Mouse (Mus musculus): ENCODE results near the gene Tsc2. TPM values are rescaled to one million over a fixed set of nuclear protein-coding genes. Genes with fewer than 3 reads are reported as not detected.
A peak's percentile ranks its signal among the peaks of the same experiment; 100 is the strongest.

Gene Tsc2
- polyA plus RNA-seq, 1 experiment from 2014 or later: 25.8 TPM

DNA sequence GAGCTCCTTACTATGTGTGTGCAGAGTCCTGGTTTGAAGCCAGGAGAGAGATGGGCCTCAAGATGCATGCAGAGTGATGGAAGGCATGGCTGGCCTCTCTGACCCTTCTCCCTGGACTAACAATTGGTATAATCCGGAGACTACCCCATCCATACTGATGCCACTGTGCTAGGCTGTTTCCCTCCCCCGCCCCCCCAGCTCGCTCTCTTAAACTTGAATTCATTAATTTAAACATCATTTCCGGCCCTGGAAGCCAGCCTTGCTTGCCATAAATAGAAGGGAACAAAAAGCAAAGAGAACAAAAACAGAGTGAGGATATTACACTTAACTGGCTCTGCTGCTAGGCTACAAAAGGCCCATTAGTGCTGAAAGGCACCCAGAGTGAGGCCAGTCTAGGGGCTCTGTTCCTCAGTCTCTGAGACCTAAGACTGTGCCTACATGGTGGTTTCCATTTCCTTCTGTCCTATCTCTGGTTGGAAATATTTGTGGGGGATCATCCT lies 73.8 kb downstream of the Tsc2 start:
- ATAC-seq: peak; percentile 39; the same call in 1 of the 2 replicates
- H3K36me3 ChIP-seq (ENCODE audit: control insufficient read depth, insufficient read depth): no peaks in the 10 kb centered on the region
- WGBS: 61% methylated on average over 4 of the region's 4 CpGs
- H3K4me1 ChIP-seq (replicated peaks; ENCODE audit: control insufficient read depth, insufficient read depth, low read length): no peaks in the 10 kb centered on the region
- no peak overlapping the region for H3K4me3 ChIP-seq (ENCODE audit: low read depth, low read length)
- TF ChIP-seq CTCF (IDR thresholded peaks at IDR 0.05; ENCODE audit: low read depth): no peak
- H3K27ac ChIP-seq (ENCODE audit: low read depth, low read length): peak overlapping the region; percentile 76
- H3K4me2 ChIP-seq (replicated peaks; ENCODE audit: low read depth): no peak overlapping the region
- H3K27me3 ChIP-seq (replicated peaks; ENCODE audit: control insufficient read depth, insufficient read depth, low read length): no peaks in the 10 kb centered on the region
- H3K9me3 ChIP-seq (ENCODE audit: control insufficient read depth): no peaks in the 10 kb centered on the region
- no peak overlapping the region for H3K9ac ChIP-seq (ENCODE audit: low read depth, low read length)

DNA sequence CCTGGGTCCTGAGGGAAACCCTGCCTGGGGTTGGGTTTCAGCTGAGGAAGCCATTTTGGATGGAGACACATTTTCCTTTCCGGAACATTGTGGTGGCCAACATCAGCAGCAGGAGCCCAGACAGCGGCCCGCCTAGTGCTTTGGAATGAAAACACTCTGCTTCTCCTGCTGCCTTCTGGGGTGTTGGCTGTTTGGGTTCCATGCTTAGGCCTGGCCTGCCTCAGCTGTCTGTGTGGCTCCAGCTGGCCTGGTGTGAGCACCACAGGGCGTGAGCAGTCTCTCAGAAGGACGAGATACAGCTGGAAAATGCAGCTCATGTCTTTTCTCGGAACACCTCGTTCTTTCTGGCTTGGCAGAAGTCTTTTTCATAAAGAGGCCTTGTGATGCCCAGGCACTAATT lies 75.3 kb downstream of the Tsc2 start:
- no peak overlapping the region for H3K27ac ChIP-seq (ENCODE audit: low read depth, low read length)
- H3K27me3 ChIP-seq (replicated peaks; ENCODE audit: control insufficient read depth, insufficient read depth, low read length): no peaks in the 10 kb centered on the region
- no peak overlapping the region for H3K4me3 ChIP-seq (ENCODE audit: low read depth, low read length)
- no peak overlapping the region for H3K4me2 ChIP-seq (replicated peaks; ENCODE audit: low read depth)
- no peak for ATAC-seq
- no peaks in the 10 kb centered on the region for H3K36me3 ChIP-seq (ENCODE audit: control insufficient read depth, insufficient read depth)
- H3K4me1 ChIP-seq (replicated peaks; ENCODE audit: control insufficient read depth, insufficient read depth, low read length): no peaks in the 10 kb centered on the region
- no peak overlapping the region for H3K9ac ChIP-seq (ENCODE audit: low read depth, low read length)
- WGBS: 70% methylated on average over 7 of the region's 7 CpGs
- no peaks in the 10 kb centered on the region for H3K9me3 ChIP-seq (ENCODE audit: control insufficient read depth)
- TF ChIP-seq CTCF (IDR thresholded peaks at IDR 0.05; ENCODE audit: low read depth): no peak

- H3K36me3 ChIP-seq (ENCODE audit: control insufficient read depth, insufficient read depth): no peaks in the 10 kb centered on the region
- H3K9me3 ChIP-seq (ENCODE audit: control insufficient read depth): no peaks in the 10 kb centered on the region
- 62% methylated on average over 3 of the region's 3 CpGs for WGBS
- peak overlapping the region; percentile 92 for H3K4me2 ChIP-seq (replicated peaks; ENCODE audit: low read depth)
- no peaks in the 10 kb centered on the region for H3K27me3 ChIP-seq (replicated peaks; ENCODE audit: control insufficient read depth, insufficient read depth, low read length)
- no peak overlapping the region for H3K27ac ChIP-seq (ENCODE audit: low read depth, low read length)
- H3K9ac ChIP-seq (ENCODE audit: low read depth, low read length): peak overlapping the region; percentile 82; the same call in 1 of the 2 replicates
- TF ChIP-seq CTCF (IDR thresholded peaks at IDR 0.05; ENCODE audit: low read depth): no peak
- ATAC-seq: no peak
- peaks cover 4% of the 10 kb centered on the region; the same call in 1 of the 2 replicates for H3K4me1 ChIP-seq (replicated peaks; ENCODE audit: control insufficient read depth, insufficient read depth, low read length)
- peak overlapping the region; percentile 71 for H3K4me3 ChIP-seq (ENCODE audit: low read depth, low read length)
These were observed 81.4 kb downstream of the Tsc2 start for GRCm38 (mm10) chr17:24551050-24551444.

DNA sequence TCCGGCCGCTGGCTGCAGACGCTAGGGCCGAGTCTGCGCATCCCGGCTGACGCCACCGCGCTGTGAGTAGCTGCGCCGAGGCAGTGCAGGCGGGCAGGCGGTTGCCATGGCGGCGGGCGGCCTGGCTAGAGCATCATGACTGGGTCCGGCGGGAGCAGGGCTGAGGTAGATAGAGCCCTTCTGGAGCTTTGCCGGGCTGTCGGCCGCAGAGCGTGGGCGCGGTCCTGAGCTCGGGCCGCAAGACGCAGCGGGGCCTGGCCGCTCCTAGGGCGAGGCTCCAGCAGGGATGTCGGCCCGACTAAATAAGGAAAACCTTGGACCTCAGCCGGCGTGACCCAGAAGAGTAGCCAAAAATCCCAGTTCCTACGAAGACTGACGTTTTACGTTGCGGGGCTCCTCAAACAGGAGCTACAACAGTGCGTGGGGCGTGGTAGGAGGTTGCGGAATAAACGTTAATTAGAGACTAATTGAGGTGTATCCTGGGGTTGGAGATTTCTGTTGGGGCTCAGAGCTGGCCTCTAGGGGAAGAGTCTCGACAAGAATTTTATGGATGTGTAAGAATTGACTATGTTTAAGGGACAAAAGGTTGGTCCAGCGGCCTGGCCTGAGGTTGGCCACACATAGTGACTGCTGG lies 81.9 kb downstream of the Tsc2 start:
- Histone ChIP-seq H3K36me3 (ENCODE audit: control insufficient read depth, insufficient read depth) (no peaks in the 10 kb centered on the region), H3K27ac (ENCODE audit: low read depth, low read length) (peak overlapping the region; percentile 94), H3K4me2 (replicated peaks; ENCODE audit: low read depth) (peak overlapping the region; percentile 92), H3K9ac (ENCODE audit: low read depth, low read length) (peak overlapping the region; percentile 82), H3K4me1 (replicated peaks; ENCODE audit: control insufficient read depth, insufficient read depth, low read length) (peaks cover 4% of the 10 kb centered on the region; the same call in 1 of the 2 replicates), H3K27me3 (replicated peaks; ENCODE audit: control insufficient read depth, insufficient read depth, low read length) (no peaks in the 10 kb centered on the region), H3K4me3 (ENCODE audit: low read depth, low read length) (peak overlapping the region; percentile 71), H3K9me3 (ENCODE audit: control insufficient read depth) (no peaks in the 10 kb centered on the region)
- under 1% methylated on average over 44 of the region's 44 CpGs for WGBS
- ATAC-seq: peak; percentile 48; the same call in 1 of the 2 replicates
- TF ChIP-seq CTCF (IDR thresholded peaks at IDR 0.05; ENCODE audit: low read depth): peak; percentile 32; the same call in 1 of the 2 replicates

GRCm38 (mm10) chr17:24549618-24550415 lies 82.6 kb downstream of the Tsc2 start, which contains the start of gene Pkd1:
Gene Pkd1 (plus strand): TSS chr17:24549834.
- TF ChIP-seq CTCF (IDR thresholded peaks at IDR 0.05; ENCODE audit: low read depth): peak; percentile 13
- Histone ChIP-seq H3K27ac (ENCODE audit: low read depth, low read length) (peak within 1 kb of the TSS; percentile 94), H3K9ac (ENCODE audit: low read depth, low read length) (peak within 1 kb of the TSS; percentile 82), H3K27me3 (replicated peaks; ENCODE audit: control insufficient read depth, insufficient read depth, low read length) (no peaks in the 10 kb centered on the region), H3K36me3 (ENCODE audit: control insufficient read depth, insufficient read depth) (no peaks in the 10 kb centered on the region), H3K4me2 (replicated peaks; ENCODE audit: low read depth) (peak within 1 kb of the TSS; percentile 92), H3K4me1 (replicated peaks; ENCODE audit: control insufficient read depth, insufficient read depth, low read length) (peaks cover 4% of the 10 kb centered on the region; the same call in 1 of the 2 replicates), H3K4me3 (ENCODE audit: low read depth, low read length) (peak within 1 kb of the TSS; percentile 71), H3K9me3 (ENCODE audit: control insufficient read depth) (no peaks in the 10 kb centered on the region)
- ATAC-seq: peak; percentile 96
- WGBS: under 1% methylated on average over 65 of the region's 72 CpGs
